Mouse (Mus musculus): ENCODE measurements around the gene Ugt1a9. TPM values are rescaled to one million over a fixed set of nuclear protein-coding genes. Genes with fewer than 3 reads are reported as not detected.
"Not testable (repeated sequence)": the region's sequence is repeated elsewhere in the genome, so short reads cannot be mapped to it uniquely, and the experiment has no call there.

The Ugt1a9 gene
- polyA plus RNA-seq (2015; fragmentation: Nextera tagmentation; extraction: Ambion mirVana) = not detected in 2 replicates

DNA sequence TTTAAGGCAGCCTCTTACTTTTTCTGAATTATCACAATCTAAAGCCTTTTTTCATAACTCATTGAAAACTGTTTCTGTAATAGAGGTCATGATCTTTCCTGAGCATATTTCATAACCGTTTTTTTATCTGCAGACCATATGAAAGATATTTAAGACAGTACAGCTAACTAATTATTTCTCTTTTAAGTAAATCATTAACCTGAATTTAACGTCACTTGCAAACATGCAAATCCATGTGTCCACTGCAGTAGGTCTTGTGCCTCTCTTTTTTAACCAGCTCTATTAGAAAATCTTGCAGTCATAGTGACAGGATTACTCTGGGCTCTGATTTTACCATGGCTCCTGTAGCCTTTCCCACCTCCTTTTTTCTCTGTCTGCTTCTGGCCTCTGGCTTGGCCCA lies at the start of gene Ugt1a9:
Gene Ugt1a9, plus strand, starts transcription at position 306 of the 400 bp plus-strand sequence.
- H3K36me3 ChIP-seq (ENCODE audit: control insufficient read depth, insufficient read depth, low read length) = no peaks in the 10 kb centered on the region
- no peak for ATAC-seq (ENCODE audit: low read depth)
- H3K9ac ChIP-seq (ENCODE audit: low read length) = no peak within 1 kb of the TSS
- no peaks in the 10 kb centered on the region; the same call in 1 of the 2 replicates for H3K27me3 ChIP-seq (ENCODE audit: control insufficient read depth, insufficient read depth, low read depth, low read length)
- H3K27ac ChIP-seq (ENCODE audit: low read length) = no peak within 1 kb of the TSS
- WGBS = 35% methylated on average over 2 of the region's 2 CpGs
- H3K4me1 ChIP-seq (replicated peaks; ENCODE audit: control insufficient read depth, insufficient read depth, low read length) = no peaks in the 10 kb centered on the region
- no peak within 1 kb of the TSS for H3K4me2 ChIP-seq (ENCODE audit: low read depth, low read length)
- no peaks in the 10 kb centered on the region for H3K9me3 ChIP-seq (ENCODE audit: control insufficient read depth, low read length)
- no peak within 1 kb of the TSS for H3K4me3 ChIP-seq (ENCODE audit: low read length)

DNA sequence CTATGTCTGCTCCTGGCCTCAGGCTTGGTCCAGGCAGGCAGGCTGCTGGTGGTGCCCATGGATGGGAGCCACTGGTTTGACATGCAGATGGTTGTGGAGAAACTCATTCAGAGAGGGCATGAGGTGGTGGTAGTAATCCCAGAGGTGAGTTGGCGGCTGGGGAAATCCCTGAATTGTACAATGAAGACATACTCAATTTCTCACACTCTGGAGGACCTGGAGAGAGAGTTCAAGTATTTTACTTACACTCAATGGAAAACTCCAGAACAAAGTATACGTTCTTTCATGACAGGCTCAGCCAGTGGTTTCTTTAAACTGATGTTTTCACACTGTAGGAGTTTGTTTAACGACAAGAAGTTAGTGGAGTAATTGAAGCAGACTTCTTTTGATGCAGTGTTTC lies 45.4 kb upstream of the Ugt1a9 start:
- WGBS = 42% methylated on average over 3 of the region's 3 CpGs
- H3K9ac ChIP-seq (ENCODE audit: low read length); ATAC-seq (ENCODE audit: low read depth): not testable (repeated sequence)

DNA sequence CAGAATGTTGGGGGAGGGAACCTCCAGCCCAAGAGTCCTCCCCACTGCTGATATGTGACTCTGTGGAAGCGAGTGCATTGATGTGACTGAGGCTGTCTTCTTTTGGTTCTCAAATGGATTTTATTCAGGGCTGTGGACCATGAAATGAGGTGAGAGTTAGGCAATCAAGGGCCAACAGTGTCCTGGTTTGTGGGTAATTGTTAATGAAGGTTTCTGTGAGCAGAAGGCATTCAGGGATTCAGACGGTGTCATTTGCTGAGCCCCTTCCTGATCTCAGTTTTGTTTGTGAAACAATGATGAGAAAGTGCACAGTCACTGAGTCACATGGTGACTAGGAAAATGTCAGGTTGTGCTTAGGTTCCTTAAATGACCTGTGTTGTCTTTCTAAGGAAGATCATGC lies 27.6 kb upstream of the Ugt1a9 start:
- ATAC-seq (ENCODE audit: low read depth); H3K4me2 ChIP-seq (ENCODE audit: low read depth, low read length); H3K9me3 ChIP-seq (ENCODE audit: control insufficient read depth, low read length); H3K27ac ChIP-seq (ENCODE audit: low read length); H3K4me1 ChIP-seq (replicated peaks; ENCODE audit: control insufficient read depth, insufficient read depth, low read length); H3K4me3 ChIP-seq (ENCODE audit: low read length); H3K27me3 ChIP-seq (ENCODE audit: control insufficient read depth, insufficient read depth, low read depth, low read length); H3K36me3 ChIP-seq (ENCODE audit: control insufficient read depth, insufficient read depth, low read length); H3K9ac ChIP-seq (ENCODE audit: low read length): not testable (repeated sequence)
- 65% methylated on average over 1 of the region's 2 CpGs for WGBS

More for the DNA sequence above, 45.4 kb upstream of the Ugt1a9 start:
- not testable (repeated sequence) for H3K36me3 ChIP-seq (ENCODE audit: control insufficient read depth, insufficient read depth, low read length); H3K4me3 ChIP-seq (ENCODE audit: low read length); H3K27ac ChIP-seq (ENCODE audit: low read length); H3K27me3 ChIP-seq (ENCODE audit: control insufficient read depth, insufficient read depth, low read depth, low read length); H3K4me2 ChIP-seq (ENCODE audit: low read depth, low read length); H3K9me3 ChIP-seq (ENCODE audit: control insufficient read depth, low read length); H3K4me1 ChIP-seq (replicated peaks; ENCODE audit: control insufficient read depth, insufficient read depth, low read length)

DNA sequence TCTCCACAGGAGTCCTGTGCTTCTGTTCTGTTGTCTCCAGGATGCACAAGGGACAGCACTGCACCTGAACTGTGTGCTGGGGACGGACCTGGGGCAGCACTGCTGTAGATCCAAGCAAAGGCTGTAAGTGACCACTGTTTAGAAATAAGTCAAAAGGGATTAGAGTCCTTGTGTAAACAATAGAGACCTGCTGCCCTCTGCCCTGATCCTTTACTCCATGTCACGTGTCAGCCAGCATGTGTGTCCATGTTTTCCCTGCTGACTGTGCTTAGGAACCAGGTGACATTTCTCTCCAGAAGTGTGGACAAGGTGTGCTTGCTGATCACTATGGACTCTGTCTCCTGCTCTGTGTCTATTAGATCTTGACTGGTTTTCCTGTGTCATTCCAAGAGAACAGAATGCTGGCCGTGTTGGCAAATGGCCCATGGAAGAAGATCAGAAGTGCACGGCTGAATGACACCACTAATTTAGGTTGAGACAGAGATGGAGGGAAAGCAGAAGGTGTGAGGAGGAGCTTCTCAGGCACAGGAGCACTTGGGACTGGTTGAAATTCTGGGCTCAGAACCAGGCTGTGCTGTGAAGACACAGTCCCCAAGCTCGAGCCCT lies 25.7 kb upstream of the Ugt1a9 start:
- not testable (repeated sequence) for H3K36me3 ChIP-seq (ENCODE audit: control insufficient read depth, insufficient read depth, low read length); H3K4me1 ChIP-seq (replicated peaks; ENCODE audit: control insufficient read depth, insufficient read depth, low read length); H3K9me3 ChIP-seq (ENCODE audit: control insufficient read depth, low read length); H3K27me3 ChIP-seq (ENCODE audit: control insufficient read depth, insufficient read depth, low read depth, low read length); H3K27ac ChIP-seq (ENCODE audit: low read length); H3K4me2 ChIP-seq (ENCODE audit: low read depth, low read length); H3K9ac ChIP-seq (ENCODE audit: low read length); ATAC-seq (ENCODE audit: low read depth); H3K4me3 ChIP-seq (ENCODE audit: low read length)
- 39% methylated on average over 3 of the region's 5 CpGs for WGBS

DNA sequence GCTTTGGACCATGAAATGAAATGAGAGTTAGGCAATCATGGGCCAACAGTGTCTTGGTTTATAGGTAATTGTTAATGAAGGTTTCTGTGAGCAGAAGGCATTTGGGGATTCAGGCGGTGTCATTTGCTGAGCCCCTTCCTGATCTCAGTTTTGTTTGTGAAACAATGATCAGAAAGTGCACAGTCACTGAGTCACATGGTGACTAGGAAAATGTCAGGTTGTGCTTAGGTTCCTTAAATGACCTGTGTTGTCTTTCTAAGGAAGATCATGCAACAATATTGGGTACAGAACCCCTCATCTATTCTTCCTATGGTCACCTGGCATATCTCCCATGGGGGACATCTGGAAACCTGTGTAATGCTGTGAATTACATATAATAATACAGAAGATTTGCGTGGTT lies 23.2 kb upstream of the Ugt1a9 start:
- not testable (repeated sequence) for H3K9ac ChIP-seq (ENCODE audit: low read length); H3K27me3 ChIP-seq (ENCODE audit: control insufficient read depth, insufficient read depth, low read depth, low read length); ATAC-seq (ENCODE audit: low read depth); H3K4me1 ChIP-seq (replicated peaks; ENCODE audit: control insufficient read depth, insufficient read depth, low read length); H3K9me3 ChIP-seq (ENCODE audit: control insufficient read depth, low read length); H3K27ac ChIP-seq (ENCODE audit: low read length); H3K4me2 ChIP-seq (ENCODE audit: low read depth, low read length); H3K36me3 ChIP-seq (ENCODE audit: control insufficient read depth, insufficient read depth, low read length); H3K4me3 ChIP-seq (ENCODE audit: low read length)
- 82% methylated on average over 2 of the region's 2 CpGs for WGBS

DNA sequence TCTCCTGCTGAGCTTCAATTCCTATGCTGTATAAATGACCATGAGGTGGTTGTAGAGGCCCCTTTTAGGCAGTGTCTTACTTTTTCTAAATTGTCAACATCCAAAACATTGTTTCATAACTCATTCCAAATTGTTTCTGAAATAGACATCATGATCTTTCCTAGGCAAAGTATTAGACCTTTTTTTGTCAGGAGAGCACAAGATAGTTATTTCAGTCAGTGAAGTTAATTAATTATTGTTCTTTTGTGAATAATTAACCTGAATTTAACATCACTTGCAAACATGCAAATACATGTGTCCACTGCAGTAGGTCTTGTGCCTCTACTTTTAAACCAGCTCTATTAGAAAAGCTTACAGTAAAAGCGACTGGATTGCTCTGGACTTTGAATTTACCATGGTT lies 15.5 kb upstream of the Ugt1a9 start, which contains the start of gene Ugt1a10:
Gene Ugt1a10, plus strand, starts transcription at position 301 of the 400 bp plus-strand sequence.
- H3K27me3 ChIP-seq (ENCODE audit: control insufficient read depth, insufficient read depth, low read depth, low read length) = no peaks in the 10 kb centered on the region
- H3K9ac ChIP-seq (ENCODE audit: low read length) = no peak within 1 kb of the TSS
- no peaks in the 10 kb centered on the region for H3K9me3 ChIP-seq (ENCODE audit: control insufficient read depth, low read length)
- no peaks in the 10 kb centered on the region for H3K4me1 ChIP-seq (replicated peaks; ENCODE audit: control insufficient read depth, insufficient read depth, low read length)
- H3K4me2 ChIP-seq (ENCODE audit: low read depth, low read length) = no peak within 1 kb of the TSS
- no peak for ATAC-seq (ENCODE audit: low read depth)
- 51% methylated on average over 1 of the region's 1 CpGs for WGBS
- no peak within 1 kb of the TSS for H3K4me3 ChIP-seq (ENCODE audit: low read length)
- no peak within 1 kb of the TSS for H3K27ac ChIP-seq (ENCODE audit: low read length)
- H3K36me3 ChIP-seq (ENCODE audit: control insufficient read depth, insufficient read depth, low read length) = no peaks in the 10 kb centered on the region

DNA sequence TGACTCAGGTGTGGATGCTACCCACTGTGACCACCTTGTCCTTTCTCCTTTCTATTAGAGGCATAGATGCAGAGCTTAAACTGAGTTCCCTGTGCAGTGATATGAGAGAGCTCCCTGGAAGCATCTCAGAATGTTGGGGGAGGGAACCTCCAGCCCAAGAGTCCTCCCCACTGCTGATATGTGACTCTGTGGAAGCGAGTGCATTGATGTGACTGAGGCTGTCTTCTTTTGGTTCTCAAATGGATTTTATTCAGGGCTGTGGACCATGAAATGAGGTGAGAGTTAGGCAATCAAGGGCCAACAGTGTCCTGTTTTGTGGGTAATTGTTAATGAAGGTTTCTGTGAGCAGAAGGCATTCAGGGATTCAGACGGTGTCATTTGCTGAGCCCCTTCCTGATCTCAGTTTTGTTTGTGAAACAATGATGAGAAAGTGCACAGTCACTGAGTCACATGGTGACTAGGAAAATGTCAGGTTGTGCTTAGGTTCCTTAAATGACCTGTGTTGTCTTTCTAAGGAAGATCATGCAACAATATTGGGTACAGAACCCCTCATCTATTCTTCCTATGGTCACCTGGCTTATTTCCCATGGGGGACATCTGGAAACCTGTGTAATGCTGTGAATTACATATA lies 4.0 kb upstream of the Ugt1a9 start:
- not testable (repeated sequence) for H3K36me3 ChIP-seq (ENCODE audit: control insufficient read depth, insufficient read depth, low read length); H3K27ac ChIP-seq (ENCODE audit: low read length); H3K4me2 ChIP-seq (ENCODE audit: low read depth, low read length); H3K4me3 ChIP-seq (ENCODE audit: low read length); H3K27me3 ChIP-seq (ENCODE audit: control insufficient read depth, insufficient read depth, low read depth, low read length); H3K9me3 ChIP-seq (ENCODE audit: control insufficient read depth, low read length); ATAC-seq (ENCODE audit: low read depth); H3K4me1 ChIP-seq (replicated peaks; ENCODE audit: control insufficient read depth, insufficient read depth, low read length); H3K9ac ChIP-seq (ENCODE audit: low read length)
- 58% methylated on average over 1 of the region's 2 CpGs for WGBS

DNA sequence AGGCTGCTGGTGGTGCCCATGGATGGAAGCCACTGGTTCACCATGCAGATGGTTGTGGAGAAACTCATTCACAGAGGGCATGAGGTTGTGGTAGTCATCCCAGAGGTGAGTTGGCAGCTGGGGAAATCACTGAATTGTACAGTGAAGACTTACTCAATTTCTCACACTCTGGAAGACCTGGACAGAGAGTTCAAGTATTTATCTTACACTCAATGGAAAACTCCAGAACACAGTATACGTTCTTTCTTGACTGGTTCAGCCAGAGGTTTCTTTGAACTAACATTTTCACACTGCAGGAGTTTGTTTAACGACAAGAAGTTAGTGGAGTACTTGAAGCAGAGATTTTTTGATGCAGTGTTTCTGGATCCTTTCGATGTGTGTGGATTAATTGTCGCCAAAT lies 302 bp downstream of the Ugt1a9 start:
- Histone ChIP-seq H3K27ac (ENCODE audit: low read length) (no peak overlapping the region), H3K36me3 (ENCODE audit: control insufficient read depth, insufficient read depth, low read length) (no peaks in the 10 kb centered on the region), H3K4me3 (ENCODE audit: low read length) (no peak overlapping the region), H3K4me1 (replicated peaks; ENCODE audit: control insufficient read depth, insufficient read depth, low read length) (no peaks in the 10 kb centered on the region), H3K4me2 (ENCODE audit: low read depth, low read length) (no peak overlapping the region), H3K9me3 (ENCODE audit: control insufficient read depth, low read length) (no peaks in the 10 kb centered on the region), H3K9ac (ENCODE audit: low read length) (no peak overlapping the region), H3K27me3 (ENCODE audit: control insufficient read depth, insufficient read depth, low read depth, low read length) (no peaks in the 10 kb centered on the region; the same call in 1 of the 2 replicates)
- 51% methylated on average over 4 of the region's 4 CpGs for WGBS
- no peak for ATAC-seq (ENCODE audit: low read depth)

DNA sequence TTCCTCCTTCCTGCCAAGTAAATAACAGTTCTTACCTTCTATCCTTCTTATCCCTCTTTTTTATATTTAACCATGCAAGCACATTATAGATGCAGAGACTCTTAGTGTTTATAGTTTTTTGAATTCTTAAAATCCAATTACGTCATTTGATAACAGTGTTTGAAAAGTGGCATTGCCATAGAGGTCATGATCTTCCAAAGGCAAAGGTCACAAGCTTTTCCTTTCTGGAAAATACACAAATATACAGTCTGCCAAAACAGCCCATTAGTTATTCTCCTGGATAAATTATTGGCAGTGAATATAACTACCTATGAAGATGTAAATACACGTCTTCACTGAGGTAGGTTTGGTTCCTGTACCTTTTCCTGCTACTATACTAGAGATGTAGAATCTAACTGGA lies 3.9 kb downstream of the Ugt1a9 start:
- Histone ChIP-seq H3K27ac (ENCODE audit: low read length) (no peak overlapping the region), H3K4me1 (replicated peaks; ENCODE audit: control insufficient read depth, insufficient read depth, low read length) (no peaks in the 10 kb centered on the region), H3K4me3 (ENCODE audit: low read length) (no peak overlapping the region), H3K36me3 (ENCODE audit: control insufficient read depth, insufficient read depth, low read length) (no peaks in the 10 kb centered on the region), H3K4me2 (ENCODE audit: low read depth, low read length) (no peak overlapping the region), H3K9me3 (ENCODE audit: control insufficient read depth, low read length) (no peaks in the 10 kb centered on the region), H3K27me3 (ENCODE audit: control insufficient read depth, insufficient read depth, low read depth, low read length) (no peaks in the 10 kb centered on the region; the same call in 1 of the 2 replicates), H3K9ac (ENCODE audit: low read length) (no peak overlapping the region)
- no peak for ATAC-seq (ENCODE audit: low read depth)
- 64% methylated on average over 2 of the region's 2 CpGs for WGBS
